Mouse (Mus musculus) MEL (cell line): ENCODE results near the gene Pim2. TPM values are rescaled to one million over a fixed set of nuclear protein-coding genes. Genes with fewer than 3 reads are reported as not detected.

Experiments
- DNase-seq: peaks from one replicate; pipeline ENCODE4 v3.0.0; 2011; ENCODE audit warnings: low read depth, low spot score
- H3K27ac ChIP-seq: 2 replicates; pipeline ENCODE4 v1.5.1; 2012; ENCODE audit warnings: low read depth, mild to moderate bottlenecking, control low read depth, low read length, moderate library complexity; ENCODE audit not compliant: control insufficient read depth
- H3K27me3 ChIP-seq, 2 experiments: fragments of 150-350 bp in 1 of 2; sonication (generic) in 1 of 2; 2 replicates each; pipeline ENCODE4 v1.6.1; 2012; ENCODE audit warnings: low read length in 2 of 2, mild to moderate bottlenecking in 2 of 2, improper control_type of control experiment in 1 of 2, moderate library complexity in 1 of 2; ENCODE audit not compliant: insufficient read depth in 2 of 2, control insufficient read depth in 1 of 2
- H3K36me3 ChIP-seq, 2 experiments: 2 replicates each; pipeline ENCODE4 v1.6.1; 2012 to 2014; ENCODE audit warnings: low read length in 2 of 2, improper control_type of control experiment in 1 of 2, inconsistent platforms in 1 of 2, mild to moderate bottlenecking in 1 of 2; ENCODE audit not compliant: insufficient read depth in 2 of 2, control insufficient read depth in 1 of 2
- H3K4me1 ChIP-seq, 2 experiments: fragments of 150-350 bp in 1 of 2; sonication (generic) in 1 of 2; 2 replicates each; pipeline ENCODE4 v1.6.1; 2012; ENCODE audit warnings: low read length in 2 of 2, improper control_type of control experiment in 1 of 2, mild to moderate bottlenecking in 1 of 2; ENCODE audit not compliant: insufficient read depth in 2 of 2, control insufficient read depth in 1 of 2
- H3K4me3 ChIP-seq, 2 experiments: fragments of 150-350 bp in 1 of 2; sonication (generic) in 1 of 2; 2 replicates each; pipeline ENCODE4 v1.5.1; 2012; ENCODE audit warnings: low read depth in 2 of 2, low read length in 2 of 2, mild to moderate bottlenecking in 2 of 2, moderate library complexity in 2 of 2, control low read depth in 1 of 2, improper control_type of control experiment in 1 of 2; ENCODE audit not compliant: control insufficient read depth in 1 of 2, insufficient read depth in 1 of 2
- H3K79me2 ChIP-seq: 2 replicates; pipeline ENCODE4 v1.6.1; 2012; ENCODE audit warnings: mild to moderate bottlenecking, low read length, moderate library complexity; ENCODE audit not compliant: control insufficient read depth, poor library complexity, insufficient read depth
- H3K9ac ChIP-seq: 2 replicates; pipeline ENCODE4 v1.6.1; 2012; ENCODE audit warnings: low read depth, mild to moderate bottlenecking, control low read depth, low read length, moderate library complexity; ENCODE audit not compliant: control insufficient read depth, poor library complexity, severe bottlenecking
- H3K9me3 ChIP-seq: fragments of 150-350 bp; sonication (generic); replicated peaks from 2 replicates; pipeline ENCODE4 v1.6.1; 2012; ENCODE audit warnings: mild to moderate bottlenecking, low read length, improper control_type of control experiment, moderate library complexity; ENCODE audit not compliant: insufficient read depth
- BHLHE40 ChIP-seq: IDR thresholded peaks from 2 replicates; pipeline ENCODE4 v1.6.1; 2012; ENCODE audit warnings: low read depth, mild to moderate bottlenecking, inconsistent platforms, low read length, improper control_type of control experiment, borderline replicate concordance
- CHD1 ChIP-seq: IDR thresholded peaks from 2 replicates; pipeline ENCODE4 v1.6.1; 2012; ENCODE audit warnings: low read depth, mild to moderate bottlenecking, inconsistent platforms, low read length, improper control_type of control experiment
- CHD2 ChIP-seq: IDR thresholded peaks from 2 replicates; pipeline ENCODE4 v1.6.1; 2011; ENCODE audit warnings: low read length, improper control_type of control experiment
- CTCF ChIP-seq, 3 experiments: IDR thresholded peaks in 2 of 3; conservative IDR thresholded peaks in 1 of 3; 2 replicates each; pipeline ENCODE4 v1.5.1; 2011 to 2012; ENCODE audit warnings: low read length in 3 of 3, low read depth in 2 of 3, mild to moderate bottlenecking in 2 of 3, improper control_type of control experiment in 1 of 3, inconsistent platforms in 1 of 3, mixed read lengths in 1 of 3, moderate library complexity in 1 of 3; ENCODE audit not compliant: control insufficient read depth in 1 of 3, insufficient read depth in 1 of 3, poor library complexity in 1 of 3, severe bottlenecking in 1 of 3
- ELF1 ChIP-seq: IDR thresholded peaks from 2 replicates; pipeline ENCODE4 v1.6.1; 2014; ENCODE audit warnings: low read depth, mild to moderate bottlenecking, inconsistent platforms, low read length, improper control_type of control experiment, moderate library complexity
- ETS1 ChIP-seq: IDR thresholded peaks from 2 replicates; pipeline ENCODE4 v1.6.1; 2012; ENCODE audit warnings: low read depth, mild to moderate bottlenecking, inconsistent platforms, low read length, improper control_type of control experiment, moderate library complexity
- GABPA ChIP-seq: IDR thresholded peaks from 2 replicates; pipeline ENCODE4 v1.6.1; 2012; ENCODE audit warnings: low read depth, mild to moderate bottlenecking, inconsistent platforms, low read length, improper control_type of control experiment, moderate library complexity
- GATA1 ChIP-seq: IDR thresholded peaks from 2 replicates; pipeline ENCODE4 v1.6.1; 2011; ENCODE audit warnings: low read depth, low read length, improper control_type of control experiment
- HCFC1 ChIP-seq: IDR thresholded peaks from 2 replicates; pipeline ENCODE4 v1.6.1; 2012; ENCODE audit warnings: low read depth, mild to moderate bottlenecking, inconsistent platforms, low read length, improper control_type of control experiment, moderate library complexity
- JUND ChIP-seq: IDR thresholded peaks from 2 replicates; pipeline ENCODE4 v1.6.1; 2011; ENCODE audit warnings: low read depth, mild to moderate bottlenecking, improper control_type of control experiment, low read length
- KAT2A ChIP-seq: conservative IDR thresholded peaks from 2 replicates; pipeline ENCODE4 v1.6.1; 2012; ENCODE audit warnings: low read depth, low read length, improper control_type of control experiment, inconsistent platforms
- MAFK ChIP-seq: IDR thresholded peaks from 2 replicates; pipeline ENCODE4 v1.6.1; 2011; ENCODE audit warnings: low read depth, mild to moderate bottlenecking, low read length, improper control_type of control experiment, borderline replicate concordance
- MAX ChIP-seq: IDR thresholded peaks from 2 replicates; pipeline ENCODE4 v1.6.1; 2011; ENCODE audit warnings: low read length, improper control_type of control experiment
- MAZ ChIP-seq: IDR thresholded peaks from 2 replicates; pipeline ENCODE4 v1.6.1; 2012; ENCODE audit warnings: low read depth, mild to moderate bottlenecking, inconsistent platforms, low read length, improper control_type of control experiment
- MEF2A ChIP-seq: IDR thresholded peaks from 2 replicates; pipeline ENCODE4 v1.6.1; 2014; ENCODE audit warnings: low read depth, mild to moderate bottlenecking, inconsistent platforms, low read length, improper control_type of control experiment; ENCODE audit not compliant: poor library complexity, insufficient replicate concordance, severe bottlenecking; ENCODE audit errors: extremely low read depth
- MXI1 ChIP-seq: IDR thresholded peaks from 2 replicates; pipeline ENCODE4 v1.6.1; 2011; ENCODE audit warnings: mild to moderate bottlenecking, low read depth, low read length, improper control_type of control experiment
- MYB ChIP-seq: IDR thresholded peaks from 2 replicates; pipeline ENCODE4 v1.6.1; 2011; ENCODE audit warnings: mild to moderate bottlenecking, low read depth, low read length, improper control_type of control experiment
- MYC ChIP-seq: IDR thresholded peaks from 2 replicates; pipeline ENCODE4 v1.6.1; 2011; ENCODE audit warnings: low read depth, mild to moderate bottlenecking, low read length, improper control_type of control experiment, moderate library complexity
- NELFE ChIP-seq: IDR thresholded peaks from 2 replicates; pipeline ENCODE4 v1.6.1; 2011; ENCODE audit warnings: low read depth, low read length, improper control_type of control experiment
- NRF1 ChIP-seq: IDR thresholded peaks from 2 replicates; pipeline ENCODE4 v1.6.1; 2014; ENCODE audit warnings: low read depth, mild to moderate bottlenecking, inconsistent platforms, low read length, improper control_type of control experiment, moderate library complexity; ENCODE audit not compliant: poor library complexity, insufficient read depth, severe bottlenecking
- POLR2A ChIP-seq, 2 experiments: IDR thresholded peaks; 2 replicates each; pipeline ENCODE4 v1.6.1; 2011 to 2012; ENCODE audit warnings: low read length in 2 of 2, mild to moderate bottlenecking in 2 of 2, control low read depth in 1 of 2, improper control_type of control experiment in 1 of 2, low read depth in 1 of 2, moderate library complexity in 1 of 2; ENCODE audit not compliant: control insufficient read depth in 1 of 2, insufficient read depth in 1 of 2, poor library complexity in 1 of 2
- POLR2AphosphoS2 ChIP-seq: IDR thresholded peaks from 2 replicates; pipeline ENCODE4 v1.6.1; 2011; ENCODE audit warnings: low read length, improper control_type of control experiment
- POLR2AphosphoS5 ChIP-seq: IDR thresholded peaks from 2 replicates; pipeline ENCODE4 v1.6.1; 2012; ENCODE audit warnings: low read depth, borderline replicate concordance, mild to moderate bottlenecking, inconsistent platforms, low read length, moderate library complexity, mixed read lengths
- RAD21 ChIP-seq: IDR thresholded peaks from 2 replicates; pipeline ENCODE4 v1.6.1; 2011; ENCODE audit warnings: mild to moderate bottlenecking, low read depth, low read length, improper control_type of control experiment
- RCOR1 ChIP-seq: IDR thresholded peaks from 2 replicates; pipeline ENCODE4 v1.6.1; 2012; ENCODE audit warnings: low read depth, mild to moderate bottlenecking, inconsistent platforms, low read length, improper control_type of control experiment
- SIN3A ChIP-seq: IDR thresholded peaks from 2 replicates; pipeline ENCODE4 v1.6.1; 2012; ENCODE audit warnings: low read length, improper control_type of control experiment, inconsistent platforms
- SMC3 ChIP-seq: IDR thresholded peaks from 2 replicates; pipeline ENCODE4 v1.6.1; 2011; ENCODE audit warnings: low read depth, low read length, improper control_type of control experiment
- TAL1 ChIP-seq: IDR thresholded peaks from 2 replicates; pipeline ENCODE4 v1.6.1; 2012; ENCODE audit warnings: mild to moderate bottlenecking, inconsistent platforms, low read length, moderate library complexity, mixed read lengths
- TCF12 ChIP-seq: IDR thresholded peaks from 2 replicates; pipeline ENCODE4 v1.6.1; 2014; ENCODE audit warnings: low read depth, mild to moderate bottlenecking, inconsistent platforms, low read length, improper control_type of control experiment, moderate library complexity
- UBTF ChIP-seq: IDR thresholded peaks from 2 replicates; pipeline ENCODE4 v1.6.1; 2012; ENCODE audit warnings: low read depth, mild to moderate bottlenecking, inconsistent platforms, low read length, improper control_type of control experiment, moderate library complexity, borderline replicate concordance; ENCODE audit not compliant: insufficient read depth
- USF1 ChIP-seq: IDR thresholded peaks from 2 replicates; pipeline ENCODE4 v1.6.1; 2014; ENCODE audit warnings: low read depth, mild to moderate bottlenecking, inconsistent platforms, low read length, improper control_type of control experiment, moderate library complexity
- USF2 ChIP-seq, 2 experiments: IDR thresholded peaks; 2 replicates each; pipeline ENCODE4 v1.6.1; 2011 to 2012; ENCODE audit warnings: improper control_type of control experiment in 2 of 2, low read length in 2 of 2, borderline replicate concordance in 1 of 2, inconsistent platforms in 1 of 2, low read depth in 1 of 2, mild to moderate bottlenecking in 1 of 2; ENCODE audit not compliant: insufficient read depth in 1 of 2
- ZC3H11A ChIP-seq: IDR thresholded peaks from 2 replicates; pipeline ENCODE4 v1.6.1; 2012; ENCODE audit warnings: low read depth, mild to moderate bottlenecking, inconsistent platforms, low read length, improper control_type of control experiment
- ZKSCAN1 ChIP-seq: IDR thresholded peaks from 2 replicates; pipeline ENCODE4 v1.6.1; 2012; ENCODE audit warnings: low read depth, mild to moderate bottlenecking, inconsistent platforms, low read length, improper control_type of control experiment, moderate library complexity
- ZMIZ1 ChIP-seq: IDR thresholded peaks from 2 replicates; pipeline ENCODE4 v1.6.1; 2012; ENCODE audit warnings: low read depth, mild to moderate bottlenecking, inconsistent platforms, low read length, improper control_type of control experiment, moderate library complexity
- ZNF384 ChIP-seq: IDR thresholded peaks from 2 replicates; pipeline ENCODE4 v1.6.1; 2012; ENCODE audit warnings: low read depth, mild to moderate bottlenecking, inconsistent platforms, low read length, improper control_type of control experiment
- polyA plus RNA-seq, 2 experiments: library from polyadenylated mRNA; stranded (reverse) in 1 of 2; unstranded in 1 of 2; fragments of >175 nt in 1 of 2; fragments of >200 nt in 1 of 2; gene quantifications; 2 replicates each; pipeline versions ENCODE4 v1.2.1 to v1.2.4; 2012; ENCODE audit warnings: low replicate concordance in 2 of 2, low read depth in 1 of 2; ENCODE audit not compliant: insufficient read length in 2 of 2, insufficient read depth in 1 of 2, missing spikeins in 1 of 2
- total RNA-seq: library from RNA; depleted of rRNA; stranded (reverse); fragments of 300-350 nt; gene quantifications from 2 replicates; pipeline ENCODE4 v1.2.3, GENCODE M21; 2012; rRNA removed

Gene Pim2
- 5.9 and 6.4 TPM in 2 replicates for total RNA-seq
- 10 to 100 TPM in 1 of 2 experiments, not detected in 1; 21.7 TPM for polyA plus RNA-seq

- H3K9ac ChIP-seq, result peak within 1 kb of the TSS; percentile 70
- no peaks in the 10 kb centered on the region for H3K27me3 ChIP-seq
- H3K79me2 ChIP-seq, result no peaks in the 10 kb centered on the region; the same call in 1 of the 2 replicates
- H3K27ac ChIP-seq, result peak within 1 kb of the TSS; percentile 16; the same call in 1 of the 2 replicates
- DNase-seq, result peak; percentile 98
- H3K4me1 ChIP-seq, result peaks cover 5 to 11% of the 10 kb centered on the region in 2 experiments
- H3K9me3 ChIP-seq, result no peaks in the 10 kb centered on the region
- H3K36me3 ChIP-seq, result peaks cover 2 to 8% of the 10 kb centered on the region in 2 experiments; a peak in 3 of 4 replicates
- H3K4me3 ChIP-seq, result peak within 1 kb of the TSS; percentile 63 to 80
- no peak for TF ChIP-seq RCOR1
- TF ChIP-seq RAD21, result no peak
- no peak for TF ChIP-seq MAFK
- peak; percentile 71 for TF ChIP-seq MYC
- TF ChIP-seq TCF12, result 0 out of 2 replicates have a peak, but pooled peaks have one; percentile 41
- TF ChIP-seq JUND, result no peak
- TF ChIP-seq MAX, result peak; percentile 80
- peak; percentile 81 for TF ChIP-seq USF1
- no peak for TF ChIP-seq BHLHE40
- no peak for TF ChIP-seq TAL1
- 0 out of 6 replicates have a peak, but pooled peaks of 1 of the 3 experiments have one; percentile 1 for TF ChIP-seq CTCF (IDR thresholded peaks at IDR 0.05 in 2 of 3, conservative IDR thresholded peaks at IDR 0.05 in 1 of 3; ENCODE audit: control insufficient read depth in 1 of 3, insufficient read depth in 1 of 3, low read depth in 2 of 3, low read length in 3 of 3, poor library complexity in 1 of 3, severe bottlenecking in 1 of 3)
- no peak for TF ChIP-seq GABPA
- TF ChIP-seq POLR2AphosphoS5, result no peak
- TF ChIP-seq ZKSCAN1, result 0 out of 2 replicates have a peak, but pooled peaks have one; percentile 29
- TF ChIP-seq SIN3A, result 0 out of 2 replicates have a peak, but pooled peaks have one; percentile 35
- no peak for TF ChIP-seq CHD1
- TF ChIP-seq HCFC1, result peak; percentile 61
- 0 out of 2 replicates have a peak, but pooled peaks have one; percentile 37 for TF ChIP-seq ELF1
- TF ChIP-seq MAZ, result no peak
- no peak for TF ChIP-seq MYB
- TF ChIP-seq MEF2A, result no peak
- peak; percentile 77 for TF ChIP-seq NRF1
- no peak for TF ChIP-seq ZC3H11A
- TF ChIP-seq POLR2A (IDR thresholded peaks at IDR 0.05; ENCODE audit: control insufficient read depth in 1 of 2, insufficient read depth in 1 of 2, low read depth in 1 of 2, low read length in 2 of 2, poor library complexity in 1 of 2), result peak; percentile 70 to 79; a peak in 2 of 4 replicates
- TF ChIP-seq KAT2A, result no peak
- no peak for TF ChIP-seq UBTF
- TF ChIP-seq MXI1, result peak; percentile 80; the same call in 1 of the 2 replicates
- no peak for TF ChIP-seq GATA1
- TF ChIP-seq CHD2, result no peak
- peak; percentile 71 for TF ChIP-seq NELFE
- TF ChIP-seq POLR2AphosphoS2, result peak; percentile 97
- TF ChIP-seq USF2 (IDR thresholded peaks at IDR 0.05; ENCODE audit: borderline replicate concordance in 1 of 2, insufficient read depth in 1 of 2, low read depth in 1 of 2, low read length in 2 of 2), result no peak
- TF ChIP-seq ETS1, result 0 out of 2 replicates have a peak, but pooled peaks have one; percentile 1
- peak; percentile 28; the same call in 1 of the 2 replicates for TF ChIP-seq ZMIZ1
- no peak for TF ChIP-seq SMC3
- no peak for TF ChIP-seq ZNF384
Observed at GRCm38 (mm10) chrX:7878007-7878419, at the start of gene Pim2. TSS of gene Pim2 (plus strand) at chrX:7878262.
